Mouse (Mus musculus) G1E (cell line): ENCODE measurements around the gene Ms4a10. TPM values are rescaled to one million over a fixed set of nuclear protein-coding genes. Genes with fewer than 3 reads are reported as not detected.

Experiments
- ATAC-seq: 2 replicates; pipeline ENCODE4 v1.8.0; 2016; ENCODE audit warnings: mild to moderate bottlenecking; ENCODE audit not compliant: insufficient number of reproducible peaks, poor library complexity, low FRiP score, severe bottlenecking; ENCODE audit errors: extremely low read depth
- DNase-seq: peaks from one replicate; pipeline ENCODE4 v3.0.0; 2012; ENCODE audit warnings: low spot score
- H3K27me3 ChIP-seq: 2 replicates; pipeline ENCODE4 v1.6.1; 2012; ENCODE audit warnings: mild to moderate bottlenecking, low read length, inconsistent platforms; ENCODE audit not compliant: insufficient read depth
- H3K36me3 ChIP-seq: replicated peaks from 2 replicates; pipeline ENCODE3; 2012; ENCODE audit warnings: mild to moderate bottlenecking, inconsistent platforms
- H3K4me1 ChIP-seq: 2 replicates; pipeline ENCODE4 v1.6.1; 2012; ENCODE audit warnings: low read depth, low read length, inconsistent platforms, mixed read lengths; ENCODE audit not compliant: insufficient read depth
- H3K4me3 ChIP-seq: 2 replicates; pipeline ENCODE4 v1.5.1; 2012; ENCODE audit warnings: low read depth, mild to moderate bottlenecking, inconsistent platforms, low read length, moderate library complexity, mixed read lengths
- H3K9me3 ChIP-seq: replicated peaks from 2 replicates; pipeline ENCODE4 v1.6.1; 2012; ENCODE audit warnings: inconsistent platforms
- CTCF ChIP-seq: IDR thresholded peaks from 2 replicates; pipeline ENCODE4 v1.5.1; 2012; ENCODE audit warnings: low read depth, low read length, inconsistent platforms, mixed read lengths
- GATA1 ChIP-seq: IDR thresholded peaks from 2 replicates; pipeline ENCODE4 v1.6.1; 2012; ENCODE audit warnings: borderline replicate concordance, low read length, inconsistent platforms, mixed read lengths
- GATA2 ChIP-seq: IDR thresholded peaks from 2 replicates; pipeline ENCODE4 v1.6.1; 2012; ENCODE audit warnings: low read depth, low read length, inconsistent platforms, borderline replicate concordance
- POLR2AphosphoS5 ChIP-seq: IDR thresholded peaks from 2 replicates; pipeline ENCODE4 v1.6.1; 2012; ENCODE audit warnings: low read depth, low read length, inconsistent platforms; ENCODE audit not compliant: insufficient replicate concordance
- TAL1 ChIP-seq: conservative IDR thresholded peaks from 2 replicates; pipeline ENCODE4 v1.6.1; 2012; ENCODE audit warnings: low read depth, low read length, inconsistent platforms, mixed read lengths
- polyA plus RNA-seq: library from polyadenylated mRNA; stranded (reverse); fragments of >175 nt; gene quantifications from 2 replicates; pipeline ENCODE4 v1.2.3, GENCODE M21; 2012
- total RNA-seq, 2 experiments: library from RNA; stranded (forward) in 1 of 2; stranded (reverse) in 1 of 2; fragments of 200-1000 nt in 1 of 2; fragments of >200 nt in 1 of 2; fragmentation: Nextera tagmentation in 1 of 2; gene quantifications; 2 replicates each; pipeline ENCODE4 v1.2.3; 2014 to 2017

Gene Ms4a10
- total RNA-seq (2014; fragmentation: Nextera tagmentation) = not detected in 2 replicates
- not detected in 2 replicates for total RNA-seq (2017)
- polyA plus RNA-seq = 0.05 TPM in 1 of 2 replicates, not detected in the other

GRCm38 (mm10) chr19:10974238-10974865 is at the start of gene Ms4a10:
Gene Ms4a10 (minus strand): TSS chr19:10974670.
- DNase-seq (no peak), ATAC-seq (no peak)
- no peak within 1 kb of the TSS for H3K4me3 ChIP-seq
- peaks cover 2% of the 10 kb centered on the region for H3K4me1 ChIP-seq
- peaks cover 7% of the 10 kb centered on the region for H3K27me3 ChIP-seq
- H3K36me3 ChIP-seq = no peaks in the 10 kb centered on the region
- TF ChIP-seq POLR2AphosphoS5 = no peak
- no peaks in the 10 kb centered on the region for H3K9me3 ChIP-seq

- TF ChIP-seq GATA2 (no peak), POLR2AphosphoS5 (no peak)
- H3K9me3 ChIP-seq = no peaks in the 10 kb centered on the region
- ATAC-seq (no peak), DNase-seq (no peak)
- no peaks in the 10 kb centered on the region for H3K36me3 ChIP-seq
- no peak overlapping the region for H3K4me3 ChIP-seq
- no peaks in the 10 kb centered on the region for H3K27me3 ChIP-seq
- no peaks in the 10 kb centered on the region for H3K4me1 ChIP-seq
Measured at GRCm38 (mm10) chr19:11022382-11022781, 47.9 kb upstream of the Ms4a10 start.

DNA sequence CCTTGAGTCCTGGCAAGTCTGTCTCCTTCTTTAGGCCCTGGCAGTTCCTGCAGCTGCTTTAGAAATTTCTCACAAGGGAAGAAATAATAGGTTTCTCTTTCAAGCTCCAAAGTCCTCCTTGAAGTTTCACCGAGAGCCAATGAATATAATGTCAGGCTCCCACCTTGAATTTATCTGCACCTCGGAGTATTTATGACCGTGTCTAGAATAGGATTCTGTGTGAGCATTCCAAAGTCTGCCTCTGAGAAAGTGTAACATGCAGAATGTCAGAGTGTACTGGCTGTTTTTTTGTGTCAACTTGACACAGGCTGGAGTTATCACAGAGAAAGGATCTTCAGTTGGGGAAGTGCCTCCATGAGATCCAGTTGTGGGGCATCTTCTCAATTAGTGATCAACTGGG is 43.4 kb upstream of the Ms4a10 start, which contains the start of gene Ms4a18:
TSS of gene Ms4a18 (minus strand) at position 141 of the 400 bp plus-strand sequence.
- H3K4me1 ChIP-seq = no peaks in the 10 kb centered on the region
- no peak within 1 kb of the TSS for H3K4me3 ChIP-seq
- H3K36me3 ChIP-seq = no peaks in the 10 kb centered on the region
- ATAC-seq (no peak), DNase-seq (no peak)
- H3K27me3 ChIP-seq = no peaks in the 10 kb centered on the region
- TF ChIP-seq GATA1 = no peak
- no peak for TF ChIP-seq POLR2AphosphoS5
- no peak for TF ChIP-seq TAL1
- no peak for TF ChIP-seq CTCF
- no peak for TF ChIP-seq GATA2
- H3K9me3 ChIP-seq = no peaks in the 10 kb centered on the region

DNA sequence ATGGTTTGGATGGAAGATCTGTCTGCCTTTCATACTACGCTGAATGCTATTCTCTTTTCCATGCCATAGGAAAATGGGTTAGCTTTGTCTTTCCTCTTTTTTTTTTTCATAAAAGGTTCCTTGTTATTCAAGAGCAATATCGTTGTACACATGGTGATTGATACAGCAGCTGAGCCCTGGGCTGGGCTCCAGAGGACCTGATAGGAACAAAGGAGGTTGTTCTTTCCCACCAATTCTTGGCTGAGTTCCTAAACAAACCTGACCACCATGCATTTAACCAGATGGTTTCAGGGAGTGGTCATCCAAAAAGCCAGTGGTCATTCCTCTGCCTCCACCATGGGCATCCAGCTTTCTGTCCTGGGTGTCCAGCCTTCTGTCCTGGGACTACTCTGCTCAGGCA is 42.8 kb upstream of the Ms4a10 start:
- Histone ChIP-seq H3K4me3 (no peak overlapping the region), H3K4me1 (no peaks in the 10 kb centered on the region), H3K9me3 (no peaks in the 10 kb centered on the region), H3K27me3 (no peaks in the 10 kb centered on the region), H3K36me3 (no peaks in the 10 kb centered on the region)
- ATAC-seq (no peak), DNase-seq (no peak)
- TF ChIP-seq GATA2 = no peak
- no peak for TF ChIP-seq TAL1

- H3K4me3 ChIP-seq = no peak overlapping the region
- no peak for ATAC-seq
- H3K4me1 ChIP-seq = no peaks in the 10 kb centered on the region
- no peaks in the 10 kb centered on the region for H3K27me3 ChIP-seq
- no peaks in the 10 kb centered on the region for H3K36me3 ChIP-seq
- no peak for DNase-seq
- no peaks in the 10 kb centered on the region for H3K9me3 ChIP-seq
- TF ChIP-seq POLR2AphosphoS5 (no peak), TAL1 (no peak), CTCF (no peak), GATA1 (no peak)
Measured at GRCm38 (mm10) chr19:11015998-11016397, 41.5 kb upstream of the Ms4a10 start.

GRCm38 (mm10) chr19:11015468-11015867 is 41.0 kb upstream of the Ms4a10 start:
- no peak for ATAC-seq
- Histone ChIP-seq H3K27me3 (no peaks in the 10 kb centered on the region), H3K4me3 (no peak overlapping the region), H3K36me3 (no peaks in the 10 kb centered on the region), H3K9me3 (no peaks in the 10 kb centered on the region), H3K4me1 (no peaks in the 10 kb centered on the region)
- DNase-seq = no peak
- TF ChIP-seq GATA2 (no peak), CTCF (no peak), TAL1 (no peak), POLR2AphosphoS5 (no peak), GATA1 (no peak)

DNA sequence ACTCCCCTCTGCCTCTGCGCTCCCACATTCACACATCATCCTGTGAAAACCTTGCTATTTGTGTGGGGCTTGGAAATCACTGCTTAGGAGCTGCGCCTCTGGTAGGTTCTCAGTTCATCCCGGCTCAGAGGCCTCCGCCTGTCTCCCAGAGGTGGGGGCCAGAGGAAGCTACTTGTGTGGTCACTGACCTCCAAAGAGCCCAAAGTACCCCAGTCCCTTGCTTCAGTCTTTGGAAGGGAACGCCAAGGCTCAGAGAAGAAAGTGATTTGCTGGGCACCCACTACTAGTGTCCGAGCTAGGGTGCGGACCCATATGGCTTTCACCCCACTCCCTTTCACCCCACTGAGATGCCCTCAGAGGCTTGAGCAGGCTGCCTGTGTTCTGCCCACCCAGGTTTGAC is 18.7 kb upstream of the Ms4a10 start, which contains the start of gene Ms4a15:
TSS of gene Ms4a15 (minus strand) at position 101 of the 400 bp plus-strand sequence.
- Histone ChIP-seq H3K4me3 (no peak within 1 kb of the TSS), H3K36me3 (no peaks in the 10 kb centered on the region), H3K4me1 (no peaks in the 10 kb centered on the region), H3K9me3 (no peaks in the 10 kb centered on the region), H3K27me3 (no peaks in the 10 kb centered on the region; the same call in none of the 2 replicates)
- no peak for TF ChIP-seq POLR2AphosphoS5
- TF ChIP-seq GATA2 = no peak
- TF ChIP-seq GATA1 = no peak
- TF ChIP-seq CTCF = no peak
- no peak for TF ChIP-seq TAL1
- ATAC-seq = no peak
- no peak for DNase-seq
